Mouse (Mus musculus) kidney, postnatal 25 days (tissue): Measurements from ENCODE around the gene Lcn8.

Source experiments
- DNase-seq, 2 experiments: peaks; one replicate each; pipeline ENCODE4 v3.0.0; 2021; ENCODE audit warnings: mixed read lengths in 2 of 2

Lcn8 gene

GRCm38 (mm10) chr2:25652902-25653301, at the start of gene Lcn8:
TSS of gene Lcn8 (plus strand) at chr2:25653120.
- DNase-seq, result no peak

- peak; percentile 92 to 94 for DNase-seq
These were observed 44.9 kb upstream of the Lcn8 start, which contains the start of gene Rabl6 for GRCm38 (mm10) chr2:25607761-25608622. TSS of gene Rabl6 (minus strand) at chr2:25608521.

- DNase-seq, result no peak
These were observed 44.2 kb upstream of the Lcn8 start for GRCm38 (mm10) chr2:25608671-25609070.

- DNase-seq, result no peak
These were observed 36.5 kb upstream of the Lcn8 start for GRCm38 (mm10) chr2:25616398-25616797.

GRCm38 (mm10) chr2:25617578-25617977, 35.3 kb upstream of the Lcn8 start, which contains the start of gene Ccdc183:
TSS of gene Ccdc183 (minus strand) at chr2:25617678.
- no peak for DNase-seq

GRCm38 (mm10) chr2:25620386-25620785, 32.5 kb upstream of the Lcn8 start:
- DNase-seq, result no peak

- no peak for DNase-seq
These were observed 32.1 kb upstream of the Lcn8 start for GRCm38 (mm10) chr2:25620852-25621228.

GRCm38 (mm10) chr2:25621229-25622200, 31.4 kb upstream of the Lcn8 start, which contains the start of gene Tmem141:
TSS of gene Tmem141 (minus strand) at chr2:25622005.
- peak; percentile 95 to 97 for DNase-seq

- no peak for DNase-seq
These were observed 26.9 kb upstream of the Lcn8 start for GRCm38 (mm10) chr2:25625986-25626385.

GRCm38 (mm10) chr2:25627811-25628210, 25.1 kb upstream of the Lcn8 start, which contains the start of gene Fcna:
TSS of gene Fcna (minus strand) at chr2:25628030.
- no peak for DNase-seq

- DNase-seq, result peak; percentile 51 to 76
These were observed 24.2 kb upstream of the Lcn8 start for GRCm38 (mm10) chr2:25628738-25629137.

- no peak for DNase-seq
These were observed 19.3 kb upstream of the Lcn8 start for GRCm38 (mm10) chr2:25633616-25634015.

- DNase-seq, result no peak
These were observed 18.9 kb upstream of the Lcn8 start for GRCm38 (mm10) chr2:25634046-25634445.

GRCm38 (mm10) chr2:25639890-25640289, 13.0 kb upstream of the Lcn8 start:
- peak in 1 of 2 experiments; percentile 56 for DNase-seq

GRCm38 (mm10) chr2:25654502-25654901, 1.6 kb downstream of the Lcn8 start:
- no peak for DNase-seq

- DNase-seq, result no peak
These were observed 3.8 kb downstream of the Lcn8 start for GRCm38 (mm10) chr2:25656691-25657090.

GRCm38 (mm10) chr2:25657246-25657645, 4.3 kb downstream of the Lcn8 start:
- DNase-seq, result peak in 1 of 2 experiments; percentile 24

- no peak for DNase-seq
These were observed 4.7 kb downstream of the Lcn8 start, which contains the start of gene Lcn5 for GRCm38 (mm10) chr2:25657652-25658051. TSS of gene Lcn5 (plus strand) at chr2:25657952.

GRCm38 (mm10) chr2:25660279-25660678, 7.4 kb downstream of the Lcn8 start:
- no peak for DNase-seq

GRCm38 (mm10) chr2:25661245-25661970, 8.5 kb downstream of the Lcn8 start:
- no peak for DNase-seq

GRCm38 (mm10) chr2:25663511-25663910, 10.6 kb downstream of the Lcn8 start:
- DNase-seq, result peak; percentile 56 to 67

- no peak for DNase-seq
These were observed 11.2 kb downstream of the Lcn8 start for GRCm38 (mm10) chr2:25664125-25664524.
